Mouse (Mus musculus) left cerebral cortex, adult 2 months (tissue): ENCODE results near the gene Limd2. TPM values are rescaled to one million over a fixed set of nuclear protein-coding genes. Genes with fewer than 3 reads are reported as not detected.

ENCODE experiments used
- DNase-seq, 2 experiments: peaks; one replicate each; pipeline ENCODE4 v3.0.0; 2021 to 2022; ENCODE audit warnings: low spot score in 2 of 2, mixed read lengths in 1 of 2; ENCODE audit errors: extremely low spot score in 1 of 2
- H3K27ac ChIP-seq: fragments of 200-600 bp; 2 replicates; pipeline ENCODE4 v1.8.1; 2022
- H3K4me3 ChIP-seq: fragments of 200-600 bp; 2 replicates; pipeline ENCODE4 v1.8.1; 2022
- CTCF ChIP-seq: fragments of 200-600 bp; IDR thresholded peaks from 2 replicates; pipeline ENCODE4 v1.8.1; 2022; ENCODE audit warnings: antibody characterized with exemption, mild to moderate bottlenecking, moderate library complexity
- intact Hi-C: fragments of 180-260 bp; cut with DNase I; formaldehyde crosslinking; loops from one replicate; pipeline ENCODE4 v1.15.1; 2025
- total RNA-seq, 2 experiments: library from RNA; stranded (reverse); gene quantifications; 2 replicates each; pipeline ENCODE4 v1.2.3; 2021

Limd2 gene
- total RNA-seq, 2 experiments from 2014 or later: 78.1 to 96.5 TPM

- no peak for DNase-seq
- H3K27ac ChIP-seq: peak overlapping the region; percentile 85
- peak overlapping the region; percentile 96 for H3K4me3 ChIP-seq
- intact Hi-C loops: loop anchor here (1.0 kb wide), 2 partner anchors 23 to 33 kb away; partner anchors contain the start of genes Ccdc47, Ddx42, Gm10840 and Limd2
- no peak for TF ChIP-seq CTCF
Observed at GRCm38 (mm10) chr11:106192657-106193370, 32.2 kb upstream of the Limd2 start.

- intact Hi-C loops: no loop called here
- Histone ChIP-seq H3K4me3 (no peak overlapping the region; the same call in 1 of the 2 replicates), H3K27ac (no peak overlapping the region)
- no peak for DNase-seq
- TF ChIP-seq CTCF: no peak
Observed at GRCm38 (mm10) chr11:106192241-106192640, 31.6 kb upstream of the Limd2 start.

GRCm38 (mm10) chr11:106191716-106192115 is 31.1 kb upstream of the Limd2 start:
- no peak overlapping the region for H3K27ac ChIP-seq
- H3K4me3 ChIP-seq: no peak overlapping the region
- intact Hi-C loops: no loop called here
- DNase-seq: no peak
- no peak for TF ChIP-seq CTCF

- Histone ChIP-seq H3K4me3 (no peak overlapping the region), H3K27ac (no peak overlapping the region)
- intact Hi-C loops: no loop called here
- no peak for DNase-seq
- TF ChIP-seq CTCF: no peak
Observed at GRCm38 (mm10) chr11:106187326-106187725, 26.7 kb upstream of the Limd2 start.

GRCm38 (mm10) chr11:106180449-106180801 is 19.8 kb upstream of the Limd2 start:
- H3K4me3 ChIP-seq: no peak overlapping the region
- peak overlapping the region; percentile 84 for H3K27ac ChIP-seq
- no peak for TF ChIP-seq CTCF
- intact Hi-C loops: no loop called here
- DNase-seq: no peak

GRCm38 (mm10) chr11:106179711-106180448 is 19.2 kb upstream of the Limd2 start:
- Histone ChIP-seq H3K27ac (peak overlapping the region; percentile 84), H3K4me3 (no peak overlapping the region)
- TF ChIP-seq CTCF: no peak
- no peak for DNase-seq
- intact Hi-C loops: loop anchor here (1.0 kb wide), 1 partner anchor 19 kb away; no protein-coding TSS in a partner anchor

GRCm38 (mm10) chr11:106178036-106178782 is 17.5 kb upstream of the Limd2 start:
- intact Hi-C loops: no loop called here
- no peak for TF ChIP-seq CTCF
- DNase-seq: no peak
- H3K4me3 ChIP-seq: no peak overlapping the region
- H3K27ac ChIP-seq: peak overlapping the region; percentile 84

- TF ChIP-seq CTCF: no peak
- no peak overlapping the region for H3K27ac ChIP-seq
- H3K4me3 ChIP-seq: no peak overlapping the region
- no peak for DNase-seq
- intact Hi-C loops: no loop called here
Observed at GRCm38 (mm10) chr11:106176372-106176771, 15.7 kb upstream of the Limd2 start.

- DNase-seq: no peak
- no peak overlapping the region for H3K4me3 ChIP-seq
- no peak overlapping the region for H3K27ac ChIP-seq
- no peak for TF ChIP-seq CTCF
- intact Hi-C loops: no loop called here
Observed at GRCm38 (mm10) chr11:106175081-106175480, 14.4 kb upstream of the Limd2 start.

- TF ChIP-seq CTCF: no peak
- intact Hi-C loops: no loop called here
- H3K4me3 ChIP-seq: no peak overlapping the region
- no peak for DNase-seq
- no peak overlapping the region for H3K27ac ChIP-seq
Observed at GRCm38 (mm10) chr11:106174372-106174771, 13.7 kb upstream of the Limd2 start.

GRCm38 (mm10) chr11:106173228-106173627 is 12.6 kb upstream of the Limd2 start:
- Histone ChIP-seq H3K4me3 (no peak overlapping the region), H3K27ac (no peak overlapping the region)
- DNase-seq: no peak
- no peak for TF ChIP-seq CTCF
- intact Hi-C loops: no loop called here

- intact Hi-C loops: no loop called here
- peak; percentile 21 for TF ChIP-seq CTCF
- DNase-seq: no peak
- Histone ChIP-seq H3K27ac (no peak overlapping the region), H3K4me3 (no peak overlapping the region)
Observed at GRCm38 (mm10) chr11:106170807-106171206, 10.1 kb upstream of the Limd2 start.
